Mouse (Mus musculus) intestine, embryonic 15.5 days (tissue): ENCODE measurements around the gene Zfp768. TPM values are rescaled to one million over a fixed set of nuclear protein-coding genes. Genes with fewer than 3 reads are reported as not detected.

ENCODE experiments used
- polyA plus RNA-seq: library from polyadenylated mRNA; unstranded; fragments of >200 nt; fragmentation: Nextera tagmentation; extraction: Ambion mirVana; gene quantifications from 2 replicates; pipeline ENCODE4 v1.2.1, GENCODE M21; 2015

Zfp768 gene
- polyA plus RNA-seq, 1 experiment from 2014 or later, result 18.9 TPM

Other genes starting within 250 kb of the Zfp768 start
- gene Qprt, start 223.4 kb downstream of the Zfp768 start, polyA plus RNA-seq, result 5.3 and 6.1 TPM in 2 replicates
- 0.18 and 0.36 TPM in 2 replicates for gene Spn, start 207.8 kb downstream of the Zfp768 start, polyA plus RNA-seq
- 43.4 and 46.7 TPM in 2 replicates for gene Cd2bp2, start 149.5 kb downstream of the Zfp768 start, polyA plus RNA-seq
- 23.2 and 23.6 TPM in 2 replicates for gene Tbc1d10b, start 137.1 kb downstream of the Zfp768 start, polyA plus RNA-seq
- 15.4 and 21.1 TPM in 2 replicates for gene Mylpf, start 136.7 kb downstream of the Zfp768 start, polyA plus RNA-seq
- gene Zfp553, start 112.5 kb downstream of the Zfp768 start, polyA plus RNA-seq, result 24.7 and 27.5 TPM in 2 replicates
- 13.8 and 16.0 TPM in 2 replicates for gene Sept1, start 112.5 kb downstream of the Zfp768 start, polyA plus RNA-seq
- gene Zfp771, start 101.3 kb downstream of the Zfp768 start, polyA plus RNA-seq, result 41.0 and 44.5 TPM in 2 replicates
- 216 and 219 TPM in 2 replicates for gene Dctpp1, start 84.9 kb downstream of the Zfp768 start, polyA plus RNA-seq
- gene Sephs2, start 71.5 kb downstream of the Zfp768 start, polyA plus RNA-seq, result 205 and 233 TPM in 2 replicates
- gene Itgal, start 49.3 kb downstream of the Zfp768 start, polyA plus RNA-seq, result 2.0 and 2.5 TPM in 2 replicates
- 10.5 and 11.5 TPM in 2 replicates for gene Zfp747, start 30.5 kb upstream of the Zfp768 start, polyA plus RNA-seq
- gene 9130019O22Rik, start 41.6 kb upstream of the Zfp768 start, polyA plus RNA-seq, result 6.3 TPM in 2 replicates
- gene E430018J23Rik, start 48.0 kb upstream of the Zfp768 start, polyA plus RNA-seq, result 8.0 and 9.3 TPM in 2 replicates
- gene Zfp764, start 61.2 kb upstream of the Zfp768 start, polyA plus RNA-seq, result 7.5 and 8.3 TPM in 2 replicates
- 22.6 and 24.8 TPM in 2 replicates for gene Zfp688, start 76.5 kb upstream of the Zfp768 start, polyA plus RNA-seq
- gene Zfp689, start 103.6 kb upstream of the Zfp768 start, polyA plus RNA-seq, result 5.6 and 5.9 TPM in 2 replicates
- gene Prr14, start 114.0 kb upstream of the Zfp768 start, polyA plus RNA-seq, result 36.0 and 37.4 TPM in 2 replicates
- gene Fbrs, start 133.6 kb upstream of the Zfp768 start, polyA plus RNA-seq, result 8.9 and 9.2 TPM in 2 replicates
- gene Srcap, start 166.4 kb upstream of the Zfp768 start, polyA plus RNA-seq, result 37.6 and 37.9 TPM in 2 replicates
- gene Gm42715, start 174.0 kb upstream of the Zfp768 start, polyA plus RNA-seq, result 11.5 and 12.3 TPM in 2 replicates
- gene Tmem265, start 215.8 kb upstream of the Zfp768 start, polyA plus RNA-seq, result 5.5 and 5.6 TPM in 2 replicates
- 34.3 TPM in 2 replicates for gene Phkg2, start 227.8 kb upstream of the Zfp768 start, polyA plus RNA-seq
- gene Ccdc189, start 243.0 kb upstream of the Zfp768 start, polyA plus RNA-seq, result 4.1 and 4.9 TPM in 2 replicates
- gene Rnf40, start 243.2 kb upstream of the Zfp768 start, polyA plus RNA-seq, result 37.4 and 37.7 TPM in 2 replicates